19 mouse cellular contexts compared by ENCODE assay signal in genomic region chr6:100826046-100826445, GRCm38 (mm10). TPM values are rescaled to one million over a fixed set of nuclear protein-coding genes. Genes with fewer than 3 reads are reported as not detected.
A peak's percentile ranks its signal among the peaks of the same experiment; 100 is the strongest.
DNase-seq lines count a peak whose midpoint lies in the region; ATAC-seq and TF ChIP-seq lines count a peak whose summit lies in the region.
"Had no signal": no experiment of that assay in that cellular context is flagged by ENCODE, and none has a peak within 500 bp of the region (broad histone marks: within the 10 kb centered on the region; RNA-seq: fewer than 3 reads in every experiment).

No protein-coding gene starts in this region.

- no peak overlapping the region for H3K9ac ChIP-seq in lung, postnatal 0 days (replicated peaks; ENCODE audit: low read depth)
- H3K9ac ChIP-seq in forebrain, embryonic 12.5 days = no peak overlapping the region
- H3K9ac ChIP-seq: heart, embryonic 15.5 days; limb, embryonic 13.5 days; liver, embryonic 14.5 days had no signal

- no peaks in the 10 kb centered on the region for H3K36me3 ChIP-seq in lung, postnatal 0 days (ENCODE audit: insufficient read depth, low read length)
- no peaks in the 10 kb centered on the region for H3K36me3 ChIP-seq in forebrain, embryonic 12.5 days (replicated peaks)
- H3K36me3 ChIP-seq: heart, embryonic 15.5 days; limb, embryonic 13.5 days had no signal

- H3K4me2 ChIP-seq in lung, postnatal 0 days (replicated peaks; ENCODE audit: low read depth, low read length) = no peak overlapping the region
- H3K4me2 ChIP-seq in forebrain, embryonic 12.5 days = no peak overlapping the region
- H3K4me2 ChIP-seq: heart, embryonic 15.5 days; limb, embryonic 13.5 days had no signal

- no peak for ATAC-seq in lung, postnatal 0 days
- no peak for ATAC-seq in erythroblast, adult 5-6 weeks (replicated peaks; ENCODE audit: low FRiP score, poor library complexity, severe bottlenecking)
- no peak for ATAC-seq in forebrain, embryonic 12.5 days (ENCODE audit: low FRiP score)
- ATAC-seq: hindbrain, postnatal 0 days; midbrain, embryonic 16.5 days had no signal

- H3K4me3 ChIP-seq in lung, postnatal 0 days (ENCODE audit: low read depth, low read length) = no peak overlapping the region
- no peak overlapping the region for H3K4me3 ChIP-seq in forebrain, embryonic 12.5 days (replicated peaks)
- H3K4me3 ChIP-seq: heart, adult 2 months; heart, embryonic 15.5 days; limb, embryonic 13.5 days; megakaryocyte, embryonic 14.5 days had no signal

- no peaks in the 10 kb centered on the region for H3K27me3 ChIP-seq in lung, postnatal 0 days (replicated peaks; ENCODE audit: insufficient read depth, low read length)
- H3K27me3 ChIP-seq in forebrain, embryonic 12.5 days = no peaks in the 10 kb centered on the region
- H3K27me3 ChIP-seq: heart, embryonic 15.5 days; limb, embryonic 13.5 days had no signal

- H3K4me1 ChIP-seq in lung, postnatal 0 days (ENCODE audit: insufficient read depth, low read depth, low read length) = no peaks in the 10 kb centered on the region
- no peaks in the 10 kb centered on the region for H3K4me1 ChIP-seq in forebrain, embryonic 12.5 days
- H3K4me1 ChIP-seq: megakaryocyte, embryonic 14.5 days had no signal

- no peak for TF ChIP-seq EP300 in lung, postnatal 0 days (IDR thresholded peaks at IDR 0.05)

- WGBS in lung, postnatal 0 days = 56% methylated on average over 6 of the region's 6 CpGs
- WGBS in forebrain, embryonic 12.5 days = 94% methylated on average over 6 of the region's 6 CpGs

- peak; percentile 13 for DNase-seq in lung, postnatal 0 days (ENCODE audit: low spot score)
- DNase-seq in lung, postnatal 36 days = no peak
- peak; percentile 19 for DNase-seq in kidney, adult 18-20 months
- peak; percentile 61 for DNase-seq in kidney, postnatal 10 days
- no peak for DNase-seq in adrenal gland, adult (ENCODE audit: inconsistent age in 2 of 2, low spot score in 1 of 2)
- no peak for DNase-seq in adrenal gland, adult 8-10 months
- DNase-seq: cerebellum, adult 8-10 months; gastrocnemius, postnatal 14 days; heart, adult 2 months; layer of hippocampus, adult 9-11 months; right cerebral cortex, postnatal 4 days had no signal

- H3K9me3 ChIP-seq in lung, postnatal 0 days (ENCODE audit: low read length) = no peaks in the 10 kb centered on the region
- H3K9me3 ChIP-seq in forebrain, embryonic 12.5 days = no peaks in the 10 kb centered on the region
- H3K9me3 ChIP-seq: heart, embryonic 15.5 days; limb, embryonic 13.5 days had no signal

- no peak overlapping the region for H3K27ac ChIP-seq in lung, postnatal 0 days (ENCODE audit: low read length)
- H3K27ac ChIP-seq in forebrain, embryonic 12.5 days = no peak overlapping the region
- H3K27ac ChIP-seq: heart, adult 2 months; heart, embryonic 15.5 days; hindbrain, postnatal 0 days; limb, embryonic 13.5 days; liver, embryonic 14.5 days had no signal

- TF ChIP-seq CTCF in lung, postnatal 0 days (IDR thresholded peaks at IDR 0.05) = no peak

RNA-seq across cellular contexts. Expression of gene Ppp4r2, which starts 7.4 kb away (rescaled TPM):
- 12.1 and 14.3 TPM in 2 replicates for polyA plus RNA-seq in lung, postnatal 0 days (2015; fragmentation: Nextera tagmentation; extraction: Ambion mirVana)
- 20.6 and 21.3 TPM in 2 replicates for total RNA-seq in erythroblast, adult 5-6 weeks (2015; ENCODE audit: low replicate concordance)
- total RNA-seq in erythroblast, adult 5-6 weeks (2017; ENCODE audit: low replicate concordance) = 46.5 and 49.8 TPM in 2 replicates
- polyA plus RNA-seq in forebrain, embryonic 12.5 days (2016; fragmentation: Nextera tagmentation; extraction: Ambion mirVana) = 31.7 and 32.3 TPM in 2 replicates
- 10 to 100 TPM; 68.9 to 80.1 (median 73.1) TPM for total RNA-seq in adrenal gland, adult 8-10 months (2022)

Comparison
In these comparisons a context has a peak if more than half of its experiments do, and no peak if none do; other contexts are left out.
1. DNase-seq: peak in lung, postnatal 0 days (single experiment), kidney, adult 18-20 months (single experiment) and kidney, postnatal 10 days (single experiment); none in lung, postnatal 36 days (single experiment), adrenal gland, adult (0 of 2) and adrenal gland, adult 8-10 months (single experiment).